8 mouse cellular contexts compared by ENCODE assay signal in the genomic region with DNA sequence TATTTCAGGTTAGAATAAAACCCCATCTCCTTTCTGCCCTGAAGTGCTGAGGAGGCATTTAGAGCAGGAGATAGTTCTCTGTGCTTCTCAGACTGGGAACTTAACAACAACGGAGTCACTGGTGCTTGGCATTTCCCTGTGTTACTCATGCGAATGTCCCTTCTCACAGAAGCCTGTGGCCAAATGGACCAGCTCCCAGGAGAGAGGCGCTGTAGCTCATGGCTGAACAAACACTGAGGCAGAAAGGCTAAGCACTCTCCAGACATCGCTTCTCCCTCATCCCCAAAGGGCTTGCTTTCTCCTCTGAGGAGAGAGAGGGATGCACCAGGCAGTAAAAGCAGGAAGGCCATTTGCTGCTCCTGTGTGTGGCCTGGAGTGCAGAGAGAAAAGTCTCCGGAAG.
DNase-seq lines count a peak whose midpoint lies in the region; ATAC-seq and TF ChIP-seq lines count a peak whose summit lies in the region.

No protein-coding gene starts in this region.

- TF ChIP-seq CTCF in kidney, postnatal 0 days (IDR thresholded peaks at IDR 0.05; ENCODE audit: low read depth): no peak

- no peaks in the 10 kb centered on the region for H3K27me3 ChIP-seq in megakaryocyte, embryonic 14.5 days (replicated peaks)
- H3K27me3 ChIP-seq in kidney, postnatal 0 days (ENCODE audit: insufficient read depth, low read length): no peaks in the 10 kb centered on the region
- no peaks in the 10 kb centered on the region for H3K27me3 ChIP-seq in midbrain, embryonic 14.5 days (ENCODE audit: control insufficient read depth, insufficient read depth, low read length)

- peaks cover 27% of the 10 kb centered on the region for H3K4me1 ChIP-seq in megakaryocyte, embryonic 14.5 days
- H3K4me1 ChIP-seq in kidney, postnatal 0 days (replicated peaks; ENCODE audit: insufficient read depth, low read length): peaks cover 7% of the 10 kb centered on the region
- H3K4me1 ChIP-seq in midbrain, embryonic 14.5 days (ENCODE audit: control insufficient read depth, insufficient read depth, low read length): peaks cover 39% of the 10 kb centered on the region

- ATAC-seq in megakaryocyte, adult 5-6 weeks (ENCODE audit: poor library complexity, severe bottlenecking): no peak
- ATAC-seq in kidney, postnatal 0 days (replicated peaks; ENCODE audit: low FRiP score, low read depth): peak; percentile 62
- no peak for ATAC-seq in midbrain, embryonic 14.5 days (ENCODE audit: low FRiP score, low TSS enrichment)
- no peak for ATAC-seq in CD4-positive, CD25-positive, alpha-beta regulatory T cell, adult 4 months

- peak overlapping the region; percentile 73 for H3K4me3 ChIP-seq in megakaryocyte, embryonic 14.5 days (replicated peaks)
- no peak overlapping the region for H3K4me3 ChIP-seq in kidney, postnatal 0 days (replicated peaks; ENCODE audit: low read depth, low read length)
- no peak overlapping the region for H3K4me3 ChIP-seq in midbrain, embryonic 14.5 days (replicated peaks; ENCODE audit: low read depth, low read length)

- H3K9me3 ChIP-seq in megakaryocyte, embryonic 14.5 days: no peaks in the 10 kb centered on the region; the same call in 1 of the 2 replicates
- H3K9me3 ChIP-seq in kidney, postnatal 0 days (replicated peaks; ENCODE audit: low read length): no peaks in the 10 kb centered on the region
- H3K9me3 ChIP-seq in midbrain, embryonic 14.5 days (ENCODE audit: control insufficient read depth, low read length): no peaks in the 10 kb centered on the region

- DNase-seq in embryo, embryonic 10.5 days (ENCODE audit: low spot score): peak; percentile 63
- peak; percentile 63 to 70 for DNase-seq in heart, adult 9 months (ENCODE audit: low spot score in 2 of 2)
- DNase-seq in kidney, postnatal 0 days (ENCODE audit: low spot score): peak; percentile 81
- peak; percentile 55 for DNase-seq in midbrain, embryonic 14.5 days
- DNase-seq in layer of hippocampus, postnatal 25 days (ENCODE audit: extremely low spot score in 1 of 2, low spot score in 1 of 2): no peak

- H3K36me3 ChIP-seq in megakaryocyte, embryonic 14.5 days (replicated peaks; ENCODE audit: low read length): peaks cover 5% of the 10 kb centered on the region
- no peaks in the 10 kb centered on the region for H3K36me3 ChIP-seq in kidney, postnatal 0 days (ENCODE audit: insufficient read depth, low read length)
- H3K36me3 ChIP-seq in midbrain, embryonic 14.5 days (ENCODE audit: control insufficient read depth, insufficient read depth, low read length): no peaks in the 10 kb centered on the region

- WGBS in kidney, postnatal 0 days: 2% methylated on average over 5 of the region's 5 CpGs
- WGBS in midbrain, embryonic 14.5 days: 6% methylated on average over 5 of the region's 5 CpGs

- no peak overlapping the region for H3K27ac ChIP-seq in kidney, postnatal 0 days
- peak overlapping the region; percentile 33; the same call in 1 of the 2 replicates for H3K27ac ChIP-seq in midbrain, embryonic 14.5 days (replicated peaks; ENCODE audit: low read depth, low read length)

- no peak overlapping the region for H3K9ac ChIP-seq in kidney, postnatal 0 days (ENCODE audit: low read depth, low read length)
- H3K9ac ChIP-seq in midbrain, embryonic 14.5 days (replicated peaks; ENCODE audit: low read length): no peak overlapping the region; the same call in 1 of the 2 replicates

- H3K4me2 ChIP-seq in kidney, postnatal 0 days (ENCODE audit: low read length): peak overlapping the region; percentile 38
- peak overlapping the region; percentile 7 for H3K4me2 ChIP-seq in midbrain, embryonic 14.5 days (ENCODE audit: low read length)

Comparison
In these comparisons a context has a peak if more than half of its experiments do, and no peak if none do; other contexts are left out.
1. DNase-seq: peak in embryo, embryonic 10.5 days (single experiment), heart, adult 9 months (2 of 2), kidney, postnatal 0 days (single experiment) and midbrain, embryonic 14.5 days (single experiment); none in layer of hippocampus, postnatal 25 days (0 of 2).